Mouse (Mus musculus): Measurements from ENCODE around the gene Zfp385b.

The Zfp385b gene

GRCm38 (mm10) chr2:77514476-77514875 lies 305.0 kb downstream of the Zfp385b start:
- DNase-seq: no peak

- DNase-seq: no peak
These were observed 310.7 kb downstream of the Zfp385b start for GRCm38 (mm10) chr2:77508731-77509130.

- no peak for DNase-seq
These were observed 313.1 kb downstream of the Zfp385b start for GRCm38 (mm10) chr2:77506308-77506707.

GRCm38 (mm10) chr2:77505614-77506013 lies 313.8 kb downstream of the Zfp385b start:
- no peak for DNase-seq

- no peak for DNase-seq
These were observed 315.6 kb downstream of the Zfp385b start for GRCm38 (mm10) chr2:77503674-77504351.

GRCm38 (mm10) chr2:77503217-77503616 lies 316.2 kb downstream of the Zfp385b start:
- DNase-seq: no peak

- DNase-seq: no peak
These were observed 317.0 kb downstream of the Zfp385b start for GRCm38 (mm10) chr2:77502458-77502857.

- DNase-seq: peak; percentile 11
These were observed 319.0 kb downstream of the Zfp385b start for GRCm38 (mm10) chr2:77500480-77500879.

- no peak for DNase-seq
These were observed 321.1 kb downstream of the Zfp385b start for GRCm38 (mm10) chr2:77498379-77498778.

GRCm38 (mm10) chr2:77497942-77498341 lies 321.5 kb downstream of the Zfp385b start:
- DNase-seq: no peak

GRCm38 (mm10) chr2:77496071-77496470 lies 323.4 kb downstream of the Zfp385b start:
- no peak for DNase-seq

- DNase-seq: no peak
These were observed 324.1 kb downstream of the Zfp385b start for GRCm38 (mm10) chr2:77495344-77495743.

GRCm38 (mm10) chr2:77493695-77494094 lies 325.7 kb downstream of the Zfp385b start:
- DNase-seq: no peak

GRCm38 (mm10) chr2:77487151-77487550 lies 332.3 kb downstream of the Zfp385b start:
- DNase-seq: no peak

- DNase-seq: no peak
These were observed 338.2 kb downstream of the Zfp385b start for GRCm38 (mm10) chr2:77481274-77481673.

GRCm38 (mm10) chr2:77477536-77477935 lies 341.9 kb downstream of the Zfp385b start:
- no peak for DNase-seq

- no peak for DNase-seq
These were observed 343.0 kb downstream of the Zfp385b start for GRCm38 (mm10) chr2:77476444-77476843.

GRCm38 (mm10) chr2:77472254-77472837 lies 347.1 kb downstream of the Zfp385b start:
- no peak for DNase-seq

GRCm38 (mm10) chr2:77470716-77471115 lies 348.7 kb downstream of the Zfp385b start:
- no peak for DNase-seq

GRCm38 (mm10) chr2:77461413-77461812 lies 358.0 kb downstream of the Zfp385b start:
- no peak for DNase-seq

- DNase-seq: no peak
These were observed 359.4 kb downstream of the Zfp385b start for GRCm38 (mm10) chr2:77460011-77460410.

GRCm38 (mm10) chr2:77458431-77458830 lies 361.0 kb downstream of the Zfp385b start:
- no peak for DNase-seq

GRCm38 (mm10) chr2:77457120-77457519 lies 362.3 kb downstream of the Zfp385b start:
- DNase-seq: no peak

- peak; percentile 65 for DNase-seq
These were observed 362.8 kb downstream of the Zfp385b start for GRCm38 (mm10) chr2:77456602-77457001.

Data from lung, postnatal 10 days (tissue).